Mouse (Mus musculus) T-cell, adult 2 months (primary cell): ENCODE results near the gene Sfn.
"Not testable (repeated sequence)": the region's sequence is repeated elsewhere in the genome, so short reads cannot be mapped to it uniquely, and the experiment has no call there.

Experiments used
- DNase-seq: peaks from one replicate; pipeline ENCODE4 v3.0.0; 2022; ENCODE audit warnings: low spot score

Sfn gene

DNA sequence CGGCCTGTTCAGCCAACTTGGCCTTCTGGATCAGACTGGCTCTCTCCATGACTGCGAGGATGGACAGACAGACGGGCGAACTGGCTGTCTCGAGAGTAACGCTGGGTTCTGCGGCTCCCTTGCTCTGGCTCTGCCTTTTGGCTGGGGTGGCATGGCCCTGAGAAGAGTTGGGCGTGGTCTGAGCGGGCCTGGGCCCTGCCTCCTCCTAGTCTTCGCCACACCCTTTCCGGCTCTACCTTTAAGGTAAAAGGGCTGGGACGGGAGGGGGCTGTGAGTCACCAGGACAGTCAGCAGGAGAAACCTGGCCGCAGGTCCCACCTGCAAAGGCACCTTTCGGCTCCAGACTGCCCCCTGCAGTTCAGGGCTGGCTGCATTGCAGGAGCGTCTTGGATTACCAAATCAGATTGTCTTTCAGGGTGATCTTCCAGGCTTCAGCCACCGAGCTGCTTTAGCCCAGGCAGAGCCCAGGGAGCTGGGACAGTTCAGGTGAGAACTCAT, at the start of gene Sfn:
Sfn (minus strand) TSS at position 448 of the 498 bp plus-strand sequence.
- DNase-seq, result peak; percentile 67

- no peak for DNase-seq
These were observed 49.5 kb upstream of the Sfn start for GRCm38 (mm10) chr4:133651445-133651844.

GRCm38 (mm10) chr4:133649989-133650699, 48.2 kb upstream of the Sfn start, which contains the start of gene Zdhhc18:
Zdhhc18 (minus strand) TSS chr4:133650154.
- peak; percentile 84 for DNase-seq

DNA sequence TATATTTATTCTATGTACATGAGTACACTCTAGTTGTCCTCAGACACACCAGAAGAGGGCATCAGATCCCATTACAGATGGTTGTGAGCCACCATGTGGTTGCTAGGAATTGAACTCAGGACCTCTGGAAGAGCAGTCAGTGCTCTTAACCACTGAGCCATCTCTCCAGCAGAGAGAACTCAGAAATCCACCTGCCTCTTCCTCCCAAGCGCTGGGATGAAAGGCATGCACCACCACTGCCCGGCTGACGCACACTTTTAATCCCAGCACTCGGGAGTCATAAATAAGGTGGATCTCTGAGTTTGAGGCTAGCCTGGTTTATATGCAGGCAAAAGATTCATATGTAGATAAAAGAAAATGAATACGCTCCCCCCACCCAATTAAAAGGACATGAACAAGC, 47.5 kb upstream of the Sfn start:
- DNase-seq, result not testable (repeated sequence)

- no peak for DNase-seq
These were observed 43.7 kb upstream of the Sfn start for GRCm38 (mm10) chr4:133645680-133646079.

DNA sequence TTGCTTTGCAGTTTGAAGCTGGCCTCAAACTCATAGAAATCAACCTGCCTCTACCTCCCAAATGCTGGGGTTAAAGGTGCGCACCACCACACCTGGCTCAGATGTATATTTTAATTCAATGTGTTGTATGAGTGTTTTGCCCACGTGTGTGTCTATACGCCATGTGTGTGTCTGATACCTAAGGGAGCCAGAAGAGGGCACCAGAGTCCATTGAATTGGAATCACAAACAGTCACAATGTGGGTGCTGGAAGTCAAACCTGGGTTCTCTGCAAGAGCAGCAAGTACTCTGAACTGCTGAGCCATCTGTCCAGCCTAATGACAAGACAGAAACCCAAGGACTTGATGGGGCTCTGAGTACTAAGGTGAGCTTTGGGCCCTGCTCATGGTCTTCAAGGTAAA, 43.2 kb upstream of the Sfn start:
- DNase-seq, result no peak

GRCm38 (mm10) chr4:133634043-133634410, 32.1 kb upstream of the Sfn start:
- DNase-seq, result no peak

DNA sequence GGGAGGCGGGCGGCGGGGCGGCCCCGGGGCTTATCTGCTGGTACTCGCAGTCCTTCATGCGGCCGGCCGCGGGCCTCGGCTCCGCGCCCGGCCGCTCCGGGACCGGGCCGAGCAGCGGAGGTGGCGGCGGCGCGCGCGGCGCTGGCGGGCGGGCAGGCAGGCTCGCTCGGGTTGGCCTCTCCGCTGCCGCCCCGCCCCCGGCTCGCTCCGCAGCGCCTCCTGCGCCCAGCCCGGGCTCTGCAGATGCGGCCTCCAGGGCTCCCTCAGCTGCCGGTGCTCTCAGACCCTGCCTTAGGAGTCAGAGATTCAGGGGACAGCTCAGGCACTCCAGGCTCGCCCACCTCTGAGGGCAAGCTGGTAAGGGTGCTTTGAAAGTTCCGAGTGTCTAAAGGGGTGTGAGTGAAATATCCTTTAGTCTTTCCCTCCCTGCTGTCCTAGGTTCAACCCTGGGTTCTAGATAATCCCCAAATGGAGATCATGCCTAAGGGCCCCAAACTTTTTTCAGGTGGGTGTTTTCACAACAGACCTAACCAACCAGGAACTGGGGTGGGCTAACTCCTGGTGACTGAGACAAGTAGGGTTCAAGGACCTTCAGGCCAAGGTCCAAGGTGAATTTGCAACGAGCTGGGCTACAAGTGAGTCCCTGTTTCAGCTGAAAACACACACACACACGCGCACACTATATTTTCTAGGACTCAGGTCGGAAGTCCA, 31.5 kb upstream of the Sfn start:
- DNase-seq, result peak; percentile 92

DNA sequence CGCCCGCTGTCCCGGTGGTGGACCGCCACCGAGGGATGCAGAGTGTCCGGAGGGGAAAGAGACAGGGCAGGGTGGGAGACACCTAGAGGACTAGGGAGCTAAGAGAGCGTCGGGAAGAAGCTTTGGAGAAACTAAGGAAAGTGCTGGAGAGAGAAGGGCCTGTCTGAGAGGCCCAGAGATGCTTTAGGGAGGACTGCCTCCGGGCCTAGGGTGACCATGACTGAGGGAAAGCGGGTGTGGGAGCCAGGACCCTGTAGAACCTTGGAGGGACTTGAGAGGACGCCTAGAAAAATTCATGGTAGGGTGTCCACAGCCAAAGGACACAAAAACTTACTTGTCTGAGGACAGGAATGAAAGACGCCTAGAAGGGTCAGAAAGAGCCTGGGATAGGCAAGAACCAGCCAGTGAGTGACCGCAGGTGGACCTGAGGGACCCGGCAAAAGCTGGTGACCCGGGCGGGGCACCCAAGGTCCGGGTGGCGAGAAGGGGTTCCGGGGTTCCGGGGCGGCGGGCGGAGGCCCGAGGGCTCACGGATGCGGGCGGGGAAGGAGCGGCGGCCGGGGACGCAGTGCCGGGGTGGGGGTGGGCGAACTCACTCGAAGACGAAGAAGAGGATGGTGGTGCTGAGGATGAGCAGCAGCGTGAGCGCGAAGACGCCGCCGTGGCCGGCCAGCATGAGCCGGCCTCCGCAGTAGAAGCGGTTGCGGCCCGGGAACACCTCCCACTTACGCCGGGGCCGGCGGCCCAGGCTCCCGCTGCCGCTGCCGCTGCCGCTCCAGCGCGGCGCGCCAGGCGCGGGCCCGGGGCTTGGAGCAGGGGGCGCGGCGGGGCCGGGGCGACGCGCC, 30.7 kb upstream of the Sfn start:
- peak; percentile 52 for DNase-seq

- peak; percentile 53 for DNase-seq
These were observed 29.9 kb upstream of the Sfn start for GRCm38 (mm10) chr4:133631769-133632411.

DNA sequence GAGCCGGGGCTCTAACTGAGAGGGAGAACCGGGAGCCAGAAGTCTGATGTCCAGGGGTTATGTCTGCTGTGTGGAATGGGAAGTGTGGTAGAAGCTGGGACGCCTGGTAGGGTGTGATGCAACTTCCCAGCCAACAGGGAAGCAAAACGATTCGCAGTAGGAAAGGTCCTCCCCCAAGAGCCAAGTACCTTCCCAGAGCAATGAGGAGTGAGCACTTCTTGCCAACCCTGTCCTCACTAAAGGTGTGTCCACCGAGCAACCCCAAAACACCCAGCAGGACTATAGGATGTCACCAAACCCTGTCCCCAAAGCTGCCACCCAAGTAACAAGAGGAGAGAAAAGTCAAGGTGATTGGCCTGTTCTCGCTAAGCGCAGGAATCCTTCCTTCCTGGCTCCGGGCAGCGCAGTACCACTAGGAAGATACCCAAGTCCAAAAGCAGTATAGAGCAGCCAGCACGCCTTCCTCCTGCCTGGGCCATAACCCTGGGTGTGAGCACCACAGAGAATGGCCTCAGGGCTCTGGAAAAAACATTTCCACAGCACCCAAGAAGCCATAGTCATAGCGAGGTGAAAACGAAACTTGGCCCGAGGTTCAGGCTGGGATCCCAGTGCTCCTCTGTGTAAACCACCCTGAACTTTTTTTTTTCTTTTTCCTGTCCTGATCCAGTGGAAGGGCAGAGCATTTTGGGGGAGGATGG, 29.3 kb upstream of the Sfn start:
- no peak for DNase-seq

DNA sequence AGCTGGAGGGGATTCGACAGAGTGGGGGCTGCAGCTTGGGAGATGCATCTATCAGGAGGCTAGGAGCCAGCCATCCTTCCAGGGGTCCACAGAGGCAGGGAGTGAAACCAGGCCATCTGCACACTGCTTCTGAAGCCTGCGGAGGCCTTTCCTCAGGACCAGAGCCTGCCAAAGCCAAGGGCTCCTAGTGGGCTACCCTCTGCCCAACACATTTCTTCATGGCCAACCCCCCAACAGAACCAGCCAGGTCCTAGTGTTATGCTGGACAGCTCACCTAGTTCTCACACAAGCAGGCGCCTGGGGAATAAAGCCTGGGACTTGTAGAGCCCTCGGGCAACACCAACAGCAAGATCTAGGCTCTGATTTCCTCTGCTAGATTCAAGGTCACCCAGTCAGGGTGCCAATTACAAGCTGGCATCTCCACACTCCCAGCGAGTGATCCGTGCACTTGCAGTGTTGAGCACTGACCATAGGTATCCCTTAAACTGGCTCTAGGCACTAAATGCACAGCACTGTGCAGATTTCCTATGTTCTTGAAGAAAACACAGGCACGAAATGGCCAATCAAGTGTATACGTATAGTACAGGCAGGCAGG, 28.5 kb upstream of the Sfn start:
- DNase-seq, result no peak

DNA sequence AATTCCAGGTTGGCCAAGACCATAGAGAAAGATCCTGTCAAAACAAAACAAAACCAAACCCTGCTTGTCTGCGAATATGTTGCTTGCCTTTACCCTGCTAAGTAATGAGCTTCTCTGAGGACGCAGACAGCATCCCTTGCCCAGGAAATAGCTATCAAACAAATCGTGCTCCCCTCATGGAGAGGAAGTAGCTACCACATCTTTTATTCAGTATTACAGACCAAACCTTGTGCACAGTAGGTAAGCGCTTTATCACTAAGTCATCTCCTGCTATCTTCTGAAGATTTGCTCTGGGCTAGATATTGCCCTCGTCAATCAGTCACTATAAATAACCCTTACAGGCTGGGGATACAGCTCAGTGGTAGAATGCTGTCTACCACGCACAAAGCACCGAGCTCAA, 27.2 kb upstream of the Sfn start:
- peak; percentile 71 for DNase-seq

DNA sequence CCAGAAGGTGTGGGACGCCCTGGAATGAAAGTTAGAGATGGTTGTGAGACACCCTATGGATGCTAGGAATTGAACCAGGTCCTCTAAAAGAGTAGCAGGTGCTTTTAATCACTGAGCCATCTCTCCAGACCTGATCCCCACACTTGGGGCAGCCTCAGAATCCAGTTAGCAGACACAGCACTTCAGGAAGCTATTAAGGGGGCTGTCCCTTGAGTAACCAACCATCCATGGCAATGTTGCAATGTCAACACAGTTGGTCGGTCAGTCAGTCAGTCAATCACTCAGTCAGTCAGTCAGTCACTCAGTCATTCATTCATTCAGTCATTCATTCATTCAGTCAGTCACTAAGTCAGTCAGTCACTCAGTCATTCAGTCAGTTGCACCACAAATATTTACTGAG, 26.5 kb upstream of the Sfn start:
- no peak for DNase-seq

DNA sequence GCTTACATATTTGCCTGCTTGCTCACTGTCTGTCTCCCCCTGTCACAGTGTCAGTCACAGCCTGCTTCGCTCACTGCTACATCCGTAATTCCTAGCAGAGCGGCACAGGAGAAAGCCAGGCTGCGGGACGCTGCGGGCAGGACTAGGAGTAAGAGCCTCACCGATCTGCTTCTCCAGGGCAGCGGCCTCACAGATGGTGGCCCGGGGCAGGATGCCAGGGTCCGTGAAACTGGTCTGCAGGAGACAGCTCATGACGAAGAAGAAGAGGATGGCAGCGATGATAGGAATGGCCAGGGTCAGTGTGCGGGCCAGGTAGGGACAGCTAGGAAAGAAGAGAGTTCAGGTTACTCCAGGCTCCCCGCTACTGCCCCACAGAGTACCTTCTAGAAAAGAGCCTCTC, 25.1 kb upstream of the Sfn start:
- DNase-seq, result no peak

DNA sequence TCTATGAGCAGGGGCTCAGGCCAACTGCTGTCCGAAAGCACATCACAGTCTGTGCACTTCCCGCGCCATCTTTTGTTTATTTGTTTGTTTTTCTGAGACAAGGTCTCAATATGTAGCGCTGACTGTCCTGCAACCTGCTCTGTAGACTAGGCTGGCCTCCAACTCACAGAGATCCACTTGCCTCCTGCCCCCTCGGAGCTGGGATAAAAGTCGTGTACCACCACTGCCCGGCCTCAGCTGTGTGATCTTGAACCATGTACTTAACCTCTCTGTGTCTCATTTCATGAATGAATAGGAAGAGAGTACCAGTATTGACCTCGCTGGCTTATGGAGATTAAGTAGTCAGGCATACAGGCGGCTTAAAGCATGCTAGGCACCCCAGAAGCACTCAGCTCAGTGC, 24.7 kb upstream of the Sfn start:
- DNase-seq, result no peak

DNA sequence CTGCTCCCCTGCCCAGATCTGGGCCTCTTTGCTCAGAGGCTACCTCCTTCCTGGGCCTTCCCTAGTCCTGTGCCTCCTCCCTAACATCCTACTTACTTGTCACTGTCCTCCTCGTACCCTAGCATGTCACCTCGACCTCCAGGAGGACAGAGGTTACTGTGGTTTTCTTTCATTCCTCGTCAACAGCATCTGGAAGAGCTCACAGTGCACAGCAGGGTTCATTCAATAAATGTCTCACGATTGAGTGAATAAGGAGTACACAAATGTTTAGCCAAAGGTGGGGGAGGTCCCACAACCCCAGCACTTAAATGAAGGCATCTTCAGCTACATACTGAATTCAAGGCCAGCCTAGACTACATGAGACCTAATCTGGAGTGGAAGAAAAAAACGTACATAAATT, 24.3 kb upstream of the Sfn start:
- no peak for DNase-seq

DNA sequence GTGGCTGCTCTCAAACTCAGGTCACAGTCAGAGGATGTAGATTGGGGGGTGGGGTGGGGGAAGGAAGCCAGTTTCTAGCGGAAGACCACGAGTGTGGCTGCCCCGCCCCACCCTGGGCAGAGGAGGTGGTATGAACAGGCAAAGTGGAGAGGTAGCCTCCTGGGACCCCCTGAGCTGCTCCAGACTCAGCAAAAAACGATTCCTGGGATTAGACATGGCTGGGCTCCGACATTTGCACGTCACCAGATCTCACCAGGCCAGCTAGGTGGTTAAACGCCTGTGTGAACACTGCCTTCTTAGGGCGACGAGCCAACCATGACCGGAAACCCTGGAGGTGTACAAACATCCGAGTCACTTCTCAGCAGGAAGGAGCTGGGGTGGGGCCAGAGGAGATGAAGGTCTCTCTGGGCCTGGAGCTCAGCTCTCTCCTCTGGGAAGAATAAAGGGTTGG, 23.7 kb upstream of the Sfn start:
- peak; percentile 85 for DNase-seq

- peak; percentile 63 for DNase-seq
These were observed 22.9 kb upstream of the Sfn start for GRCm38 (mm10) chr4:133624830-133625229.

DNA sequence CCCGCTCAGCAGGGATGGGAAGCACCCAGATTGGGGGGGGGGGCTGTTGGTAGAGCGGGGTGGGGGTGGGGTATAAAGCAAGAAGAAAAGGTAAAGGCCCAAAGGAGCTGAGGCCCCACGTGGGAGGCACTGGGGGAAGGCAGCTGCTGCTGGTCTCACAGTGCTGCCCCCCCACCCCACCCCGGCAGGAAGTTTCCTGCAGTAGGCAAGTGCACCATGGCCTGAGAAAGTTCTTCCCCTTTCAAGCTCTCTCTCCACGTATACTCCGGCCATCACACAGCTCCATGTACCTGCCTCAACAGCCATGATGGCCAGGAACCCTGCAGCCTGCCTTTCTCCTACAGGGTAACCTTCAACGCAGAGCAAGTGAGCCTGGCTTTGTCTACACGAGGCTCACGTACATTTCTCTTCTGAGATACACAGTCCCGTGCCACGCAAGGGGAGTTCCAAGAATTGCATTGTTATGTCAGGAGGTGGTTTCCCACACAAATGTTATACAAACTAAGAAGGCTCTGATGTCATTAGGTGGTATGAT, 20.3 kb upstream of the Sfn start:
- peak; percentile 93 for DNase-seq

- peak; percentile 82 for DNase-seq
These were observed 18.7 kb upstream of the Sfn start for GRCm38 (mm10) chr4:133620668-133621067.
